Mouse (Mus musculus) lung, adult 2 months (tissue): ENCODE measurements around the gene Ryr1.

Source experiments
- CTCF ChIP-seq: fragments of 200-500 bp; IDR thresholded peaks from 2 replicates; pipeline ENCODE4 v1.5.1; 2011; ENCODE audit warnings: mild to moderate bottlenecking, low read length, control low read depth; ENCODE audit not compliant: insufficient read depth
- POLR2A ChIP-seq: fragments of 200-500 bp; IDR thresholded peaks from 2 replicates; pipeline ENCODE4 v1.6.1; 2011; ENCODE audit warnings: low read depth, mild to moderate bottlenecking, control low read depth, low read length, borderline replicate concordance; ENCODE audit errors: extremely low read depth

GRCm38 (mm10) chr7:29097131-29097530 is 27.8 kb downstream of the Ryr1 start:
- no peak for TF ChIP-seq POLR2A
- no peak for TF ChIP-seq CTCF
